Mouse (Mus musculus): ENCODE results near the gene Trip6.

DNA sequence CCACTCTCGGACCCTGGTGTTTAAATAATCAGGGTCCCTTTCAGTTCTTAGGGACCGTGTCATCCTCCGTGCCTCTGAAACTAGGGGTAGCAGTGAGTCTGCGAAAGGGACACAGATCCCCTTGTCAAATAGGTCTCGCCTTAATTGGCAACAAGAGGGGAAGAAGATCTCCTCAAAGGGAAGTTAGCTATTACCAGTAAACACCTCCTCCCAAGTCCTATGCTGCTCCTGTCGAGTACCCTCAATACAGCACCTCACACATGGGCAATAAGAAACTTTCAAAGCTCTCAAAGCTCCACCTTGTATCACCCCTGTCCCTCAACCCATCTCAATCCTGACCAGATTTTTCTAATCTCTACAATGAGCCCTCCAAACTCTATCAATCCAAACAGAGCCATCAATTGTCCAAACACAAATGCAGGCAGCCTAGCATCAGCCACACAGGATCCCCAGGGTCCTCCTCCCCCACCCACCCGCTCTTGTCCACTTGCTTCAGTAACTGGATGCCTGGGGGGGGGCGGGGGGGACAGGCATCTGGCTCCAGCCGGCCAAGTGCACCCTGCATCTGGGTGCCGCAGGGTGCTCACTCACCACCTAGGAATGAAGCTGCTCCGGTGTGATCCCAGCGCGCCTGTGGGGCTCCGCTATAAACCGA lies 18.8 kb upstream of the Trip6 start:
- no peak for TF ChIP-seq CTCF (IDR thresholded peaks at IDR 0.05; ENCODE audit: extremely low read depth, insufficient read depth, low read length)
- TF ChIP-seq POLR2A (IDR thresholded peaks at IDR 0.05; ENCODE audit: extremely low read depth, insufficient read depth, low read length), result no peak
